Mouse (Mus musculus) mature B cell (primary cell): ENCODE results near the gene Gm17509.
"Not testable (repeated sequence)": the region's sequence is repeated elsewhere in the genome, so short reads cannot be mapped to it uniquely, and the experiment has no call there.

Experiments
- in situ Hi-C: fragments of 300-500 bp; cut with MboI; formaldehyde crosslinking; loops from 2 replicates; pipeline ENCODE4 v1.14.3; 2019

Gene Gm17509

GRCm38 (mm10) chr13:117208236-117208635 lies 12.6 kb downstream of the Gm17509 start, which contains the start of gene Emb:
Emb (plus strand) TSS chr13:117208536.
- in situ Hi-C loops: loop anchor here (5.0 to 10.0 kb wide), 2 partner anchors 79 to 183 kb away; partner anchors contain the start of gene Parp8

GRCm38 (mm10) chr13:117206066-117206465 lies 14.8 kb downstream of the Gm17509 start:
- in situ Hi-C loops: loop anchor here (5.0 to 10.0 kb wide), 2 partner anchors 81 to 181 kb away; partner anchors contain the start of gene Parp8

- in situ Hi-C loops: loop anchor here (5.0 to 10.0 kb wide), 2 partner anchors 83 to 180 kb away; partner anchors contain the start of gene Parp8
Measured at GRCm38 (mm10) chr13:117204685-117205084, 16.2 kb downstream of the Gm17509 start.

DNA sequence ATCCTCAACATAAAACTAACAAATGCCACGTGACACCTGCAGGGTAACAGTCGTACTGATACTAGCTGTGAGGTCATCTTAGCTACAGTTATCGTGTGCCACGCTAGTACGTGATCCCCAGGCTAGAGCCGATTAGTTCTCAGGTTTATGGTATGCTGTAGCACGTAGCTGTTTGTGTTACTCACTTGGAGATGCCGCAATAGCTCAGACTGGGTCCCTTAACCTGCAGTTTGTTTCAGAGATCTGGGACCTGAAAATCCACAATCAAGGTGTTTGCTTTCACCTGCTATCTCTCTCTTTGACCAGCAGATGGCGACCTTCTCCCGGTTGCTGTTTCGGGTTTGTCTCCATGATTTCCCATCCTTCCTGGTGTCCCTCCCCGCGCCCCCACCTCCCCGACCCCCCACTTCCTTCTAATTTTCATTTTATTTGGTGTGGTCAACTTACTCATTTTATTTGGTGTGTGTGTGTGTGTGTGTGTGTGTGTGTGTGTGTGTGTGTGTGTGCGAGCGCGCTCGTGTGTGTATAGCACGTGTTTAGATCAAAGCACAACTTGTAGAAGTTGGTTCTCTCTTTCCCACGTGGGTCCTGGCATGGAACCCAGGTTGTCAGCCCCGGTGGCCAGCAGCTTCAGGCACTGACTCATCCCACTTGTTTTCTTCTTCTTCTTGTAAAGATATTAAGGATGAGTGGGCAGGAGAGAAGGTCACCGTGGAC lies 18.0 kb downstream of the Gm17509 start:
- in situ Hi-C loops: loop anchor here (10.0 kb wide), 1 partner anchor 178 kb away; the partner anchor contains the start of gene Parp8

DNA sequence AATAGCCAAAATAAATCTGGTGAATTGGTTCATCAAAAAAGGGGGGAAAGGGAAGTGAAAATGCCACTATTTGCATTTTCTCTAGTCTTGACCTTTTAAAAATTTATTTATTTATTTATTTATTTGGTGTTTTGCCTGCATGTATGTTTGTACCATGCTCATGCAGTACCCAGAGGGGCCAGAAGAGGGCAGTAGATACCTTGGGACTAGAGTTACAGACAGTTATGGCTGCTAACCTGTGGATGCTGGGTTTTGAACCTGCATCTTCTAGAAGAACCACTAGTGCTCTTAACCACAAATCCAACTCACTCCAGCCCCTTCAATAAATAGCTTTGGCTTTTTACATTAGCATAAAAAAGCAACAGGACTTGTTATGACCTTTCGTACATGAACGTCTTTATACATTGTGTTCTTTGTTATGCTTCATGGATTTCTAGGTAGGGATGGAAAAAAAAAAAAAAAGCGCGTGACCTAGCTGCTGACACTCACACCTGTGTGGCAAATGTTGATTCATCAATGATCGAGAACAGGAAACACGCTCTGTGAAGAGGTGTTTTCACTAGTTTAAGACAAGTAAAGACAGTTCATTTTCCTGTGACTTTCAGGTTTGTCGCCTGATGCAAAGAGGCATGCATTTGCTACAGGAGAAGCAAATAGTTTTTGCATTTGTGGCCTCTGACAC lies 22.3 kb downstream of the Gm17509 start:
- in situ Hi-C loops: no loop called here

DNA sequence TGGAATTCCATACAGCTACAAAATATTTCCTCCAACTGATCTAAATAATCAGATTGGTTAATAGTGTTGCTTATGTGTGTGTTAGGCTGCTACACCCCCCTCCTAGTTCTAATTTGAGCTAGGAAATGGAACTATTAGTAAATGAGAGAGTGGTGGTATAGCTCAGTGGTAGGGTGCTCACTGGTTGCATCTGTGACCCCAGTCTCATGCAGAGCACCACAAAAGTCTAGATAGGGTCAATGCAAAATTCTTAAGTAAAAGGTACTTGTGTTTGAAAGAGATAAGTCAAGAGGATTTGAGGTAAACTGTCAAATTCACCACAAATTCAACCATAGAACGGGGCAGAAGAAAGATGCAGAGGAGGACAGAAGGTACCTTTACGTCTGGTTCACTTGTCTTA lies 23.2 kb downstream of the Gm17509 start:
- in situ Hi-C loops: no loop called here

DNA sequence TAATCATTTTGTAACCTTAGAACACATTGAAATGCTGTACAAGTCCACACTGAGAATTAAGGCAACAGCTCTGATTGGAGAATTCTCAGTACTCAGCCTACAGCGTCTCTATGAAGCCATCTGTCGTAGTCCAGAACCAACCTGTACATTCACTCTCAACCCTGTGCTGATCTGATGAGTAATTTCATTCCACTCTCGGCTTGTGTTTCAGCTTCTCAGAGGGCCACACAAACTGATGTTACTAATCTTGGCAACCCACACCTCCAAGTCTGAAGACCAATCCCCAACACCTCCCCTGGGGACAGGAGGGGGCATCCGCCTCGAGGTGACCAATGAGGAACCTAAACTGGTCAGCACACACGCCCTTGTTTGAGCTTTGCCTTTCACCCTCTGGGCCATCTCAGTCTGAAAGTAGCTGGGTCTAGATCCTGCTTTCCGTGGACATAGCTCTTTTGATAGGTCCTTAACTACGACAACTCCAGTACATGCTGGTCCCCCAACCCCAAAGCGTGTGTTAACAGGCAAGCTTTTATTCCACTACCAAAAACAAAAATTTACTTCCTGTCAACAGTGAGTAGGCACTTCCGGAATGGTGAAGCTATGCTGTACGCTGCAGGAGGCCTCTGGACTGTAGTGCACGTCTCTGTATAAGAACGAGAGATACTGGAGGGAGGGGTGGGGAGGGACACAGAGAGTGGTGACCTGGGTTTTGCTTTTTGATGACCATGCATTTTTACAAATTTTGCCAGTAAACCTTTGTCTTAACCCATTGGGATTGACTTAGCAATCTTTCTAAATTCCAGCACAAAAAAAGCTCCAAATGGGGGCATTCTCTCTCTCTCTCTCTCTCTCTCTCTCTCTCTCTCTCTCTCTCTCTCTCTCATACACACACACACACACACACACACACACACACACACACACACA lies 25.0 kb downstream of the Gm17509 start:
- in situ Hi-C loops: no loop called here

- in situ Hi-C loops: no loop called here
Measured at GRCm38 (mm10) chr13:117193422-117193983, 27.4 kb downstream of the Gm17509 start.

GRCm38 (mm10) chr13:117192161-117192560 lies 28.7 kb downstream of the Gm17509 start:
- in situ Hi-C loops: no loop called here

DNA sequence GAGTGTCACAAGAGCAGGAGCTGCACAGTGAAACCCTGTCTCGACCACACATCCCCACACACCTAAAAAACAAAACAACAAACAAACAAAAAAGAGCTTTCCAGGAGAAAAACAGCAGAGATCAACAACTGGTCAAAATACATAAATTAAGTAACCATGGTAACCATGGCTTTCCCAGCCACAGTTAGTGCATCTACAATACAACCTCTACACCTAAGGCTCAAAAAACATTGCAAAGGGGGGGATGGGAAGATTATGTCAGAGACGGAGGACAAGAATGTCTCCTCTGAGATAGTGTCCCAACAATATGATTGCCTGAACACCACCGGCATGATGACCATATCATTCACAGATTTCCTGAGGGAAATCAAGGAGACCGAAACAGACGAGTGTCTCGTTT lies 35.5 kb downstream of the Gm17509 start:
- in situ Hi-C loops: no loop called here

GRCm38 (mm10) chr13:117183288-117183687 lies 37.6 kb downstream of the Gm17509 start:
- in situ Hi-C loops: no loop called here

DNA sequence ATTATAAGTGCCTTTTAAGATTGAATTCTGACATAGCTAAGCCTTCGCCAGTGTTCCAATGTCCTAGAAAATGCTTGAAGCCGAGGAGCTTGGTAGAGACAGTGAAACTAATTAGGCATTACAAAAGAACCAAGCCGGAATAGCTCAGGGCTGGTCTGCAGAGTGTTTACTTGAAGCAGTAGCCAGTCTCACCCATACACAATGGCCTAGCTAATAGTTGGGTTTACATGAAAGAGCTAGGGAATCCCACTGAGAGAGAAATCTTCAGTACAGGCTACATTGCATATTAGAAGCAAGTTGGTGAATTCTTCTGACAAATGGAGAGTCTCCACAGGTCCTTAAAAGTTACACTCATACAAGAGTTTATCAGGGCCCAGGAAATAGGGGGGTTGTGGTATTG lies 40.0 kb downstream of the Gm17509 start:
- in situ Hi-C loops: not testable (repeated sequence)
